Mouse (Mus musculus): Measurements from ENCODE around the gene Dcun1d2. TPM values are rescaled to one million over a fixed set of nuclear protein-coding genes. Genes with fewer than 3 reads are reported as not detected.
A peak's percentile ranks its signal among the peaks of the same experiment; 100 is the strongest.

The Dcun1d2 gene
- polyA plus RNA-seq, 1 experiment, result 13.2 TPM

DNA sequence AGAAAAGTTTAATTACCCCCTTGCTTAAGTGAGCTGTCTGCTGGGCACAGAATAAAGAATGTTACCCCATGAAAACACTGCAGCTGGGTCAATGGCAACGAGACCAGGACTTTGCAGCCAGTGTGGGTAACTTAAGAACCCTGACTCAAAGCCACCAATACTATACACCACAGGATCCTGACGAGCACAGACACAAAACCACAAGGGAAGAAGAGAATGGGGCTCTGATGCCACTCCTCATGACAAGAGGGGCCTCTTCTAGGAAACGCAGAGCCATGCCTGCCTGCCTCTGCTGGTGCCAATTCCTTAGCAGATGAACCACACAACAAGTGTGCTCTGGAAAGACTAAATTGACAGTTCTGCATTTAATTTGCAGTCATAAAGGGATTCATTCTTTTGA lies 24.6 kb downstream of the Dcun1d2 start:
- Histone ChIP-seq H3K27me3 (ENCODE audit: control insufficient read depth, insufficient read depth, low read length) (no peaks in the 10 kb centered on the region), H3K36me3 (ENCODE audit: control insufficient read depth, insufficient read depth, low read length) (peaks cover 3% of the 10 kb centered on the region; the same call in 1 of the 2 replicates), H3K4me1 (ENCODE audit: control insufficient read depth, insufficient read depth, insufficient read length) (no peaks in the 10 kb centered on the region), H3K4me3 (ENCODE audit: extremely low read depth, insufficient read depth, insufficient read length) (no peak overlapping the region), H3K27ac (ENCODE audit: insufficient read depth, low read length) (no peak overlapping the region)
- WGBS, result 21% methylated on average over 3 of the region's 3 CpGs
- TF ChIP-seq CTCF (IDR thresholded peaks at IDR 0.05; ENCODE audit: extremely low read depth, insufficient read depth, insufficient read length, insufficient replicate concordance) (no peak), POLR2A (IDR thresholded peaks at IDR 0.05; ENCODE audit: low read depth, low read length) (no peak)
- no peak for DNase-seq (ENCODE audit: low read depth in 1 of 2, low spot score in 2 of 2)

DNA sequence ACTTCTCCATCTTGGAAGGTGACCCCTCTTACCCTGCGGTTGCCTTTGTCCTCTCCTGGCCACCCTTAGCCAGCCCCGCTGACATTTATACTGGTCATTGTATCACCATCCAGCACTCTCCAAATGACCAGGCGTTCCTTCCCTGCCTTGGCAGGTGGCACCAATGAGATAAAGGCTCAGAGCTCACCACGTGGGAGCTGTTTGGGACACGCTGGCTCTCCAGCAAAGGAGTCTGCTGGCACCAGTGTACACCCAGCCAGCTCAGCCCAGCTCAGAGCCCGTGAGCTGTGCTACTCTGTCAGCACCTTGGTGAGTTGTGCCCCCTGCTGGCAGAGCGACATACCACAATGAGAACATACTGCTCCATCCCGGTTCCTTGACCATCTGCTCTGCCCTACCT lies 33.9 kb downstream of the Dcun1d2 start, which contains the start of gene Adprhl1:
Gene Adprhl1 (minus strand): TSS at position 144 of the 400 bp plus-strand sequence.
- TF ChIP-seq CTCF (IDR thresholded peaks at IDR 0.05; ENCODE audit: extremely low read depth, insufficient read depth, insufficient read length, insufficient replicate concordance), result peak; percentile 49; the same call in 1 of the 2 replicates
- TF ChIP-seq POLR2A (IDR thresholded peaks at IDR 0.05; ENCODE audit: low read depth, low read length), result no peak
- 34% methylated on average over 8 of the region's 8 CpGs for WGBS
- Histone ChIP-seq H3K4me3 (ENCODE audit: extremely low read depth, insufficient read depth, insufficient read length) (no peak within 1 kb of the TSS), H3K27me3 (ENCODE audit: control insufficient read depth, insufficient read depth, low read length) (no peaks in the 10 kb centered on the region), H3K36me3 (ENCODE audit: control insufficient read depth, insufficient read depth, low read length) (peaks cover 7% of the 10 kb centered on the region; the same call in 1 of the 2 replicates), H3K27ac (ENCODE audit: insufficient read depth, low read length) (no peak within 1 kb of the TSS), H3K4me1 (ENCODE audit: control insufficient read depth, insufficient read depth, insufficient read length) (no peaks in the 10 kb centered on the region)
- DNase-seq (ENCODE audit: low read depth in 1 of 2, low spot score in 2 of 2), result peak in 1 of 2 experiments; percentile 26

DNA sequence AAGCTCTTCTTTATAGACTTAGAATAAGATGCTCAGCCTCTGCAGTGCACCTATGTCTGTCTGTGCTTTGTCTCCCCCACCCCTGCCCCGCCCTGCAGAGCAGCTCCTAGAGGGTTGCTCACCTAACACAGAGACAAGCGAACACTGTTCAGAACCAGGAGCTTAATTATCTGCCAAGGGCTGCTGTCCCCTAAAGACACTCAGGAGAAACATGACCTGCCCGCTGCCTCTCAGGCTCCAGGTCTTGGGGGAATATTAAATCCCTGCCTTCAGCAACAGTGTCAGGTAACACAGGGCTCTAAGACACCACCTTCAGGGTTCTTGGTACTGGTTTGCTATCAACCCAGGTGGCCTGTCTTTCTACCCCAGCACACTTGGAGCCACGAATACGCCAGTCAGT lies 34.5 kb downstream of the Dcun1d2 start:
- no peak for DNase-seq (ENCODE audit: low read depth in 1 of 2, low spot score in 2 of 2)
- H3K4me3 ChIP-seq (ENCODE audit: extremely low read depth, insufficient read depth, insufficient read length), result no peak overlapping the region
- H3K27ac ChIP-seq (ENCODE audit: insufficient read depth, low read length), result no peak overlapping the region
- H3K36me3 ChIP-seq (ENCODE audit: control insufficient read depth, insufficient read depth, low read length), result peaks cover 7% of the 10 kb centered on the region; the same call in 1 of the 2 replicates
- no peak for TF ChIP-seq CTCF (IDR thresholded peaks at IDR 0.05; ENCODE audit: extremely low read depth, insufficient read depth, insufficient read length, insufficient replicate concordance)
- no peak for TF ChIP-seq POLR2A (IDR thresholded peaks at IDR 0.05; ENCODE audit: low read depth, low read length)
- H3K4me1 ChIP-seq (ENCODE audit: control insufficient read depth, insufficient read depth, insufficient read length), result no peaks in the 10 kb centered on the region
- WGBS, result 88% methylated on average over 5 of the region's 5 CpGs
- no peaks in the 10 kb centered on the region for H3K27me3 ChIP-seq (ENCODE audit: control insufficient read depth, insufficient read depth, low read length)

DNA sequence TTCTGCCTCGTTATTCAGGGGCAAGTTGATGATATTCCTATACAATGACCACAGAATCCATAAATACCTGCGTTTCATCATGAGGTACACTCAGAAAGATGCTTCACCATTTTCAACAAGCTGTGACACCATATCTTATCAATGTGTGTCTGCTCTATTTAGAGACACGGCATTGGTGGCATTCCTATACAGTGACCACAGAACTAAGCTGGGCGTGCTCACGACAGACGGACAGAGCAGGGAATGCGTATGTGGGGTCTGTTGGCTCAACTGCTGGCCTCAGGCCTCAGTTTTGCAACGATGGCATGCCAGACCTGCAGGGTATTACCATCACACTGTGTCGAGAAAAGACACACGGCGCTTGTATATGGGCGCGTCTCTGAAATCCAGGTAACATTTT lies 35.1 kb downstream of the Dcun1d2 start:
- H3K27me3 ChIP-seq (ENCODE audit: control insufficient read depth, insufficient read depth, low read length), result no peaks in the 10 kb centered on the region
- TF ChIP-seq CTCF (IDR thresholded peaks at IDR 0.05; ENCODE audit: extremely low read depth, insufficient read depth, insufficient read length, insufficient replicate concordance) (no peak), POLR2A (IDR thresholded peaks at IDR 0.05; ENCODE audit: low read depth, low read length) (no peak)
- DNase-seq (ENCODE audit: low read depth in 1 of 2, low spot score in 2 of 2), result no peak
- no peaks in the 10 kb centered on the region for H3K4me1 ChIP-seq (ENCODE audit: control insufficient read depth, insufficient read depth, insufficient read length)
- peaks cover 7% of the 10 kb centered on the region; the same call in 1 of the 2 replicates for H3K36me3 ChIP-seq (ENCODE audit: control insufficient read depth, insufficient read depth, low read length)
- WGBS, result 91% methylated on average over 13 of the region's 13 CpGs
- H3K27ac ChIP-seq (ENCODE audit: insufficient read depth, low read length), result no peak overlapping the region
- H3K4me3 ChIP-seq (ENCODE audit: extremely low read depth, insufficient read depth, insufficient read length), result no peak overlapping the region

DNA sequence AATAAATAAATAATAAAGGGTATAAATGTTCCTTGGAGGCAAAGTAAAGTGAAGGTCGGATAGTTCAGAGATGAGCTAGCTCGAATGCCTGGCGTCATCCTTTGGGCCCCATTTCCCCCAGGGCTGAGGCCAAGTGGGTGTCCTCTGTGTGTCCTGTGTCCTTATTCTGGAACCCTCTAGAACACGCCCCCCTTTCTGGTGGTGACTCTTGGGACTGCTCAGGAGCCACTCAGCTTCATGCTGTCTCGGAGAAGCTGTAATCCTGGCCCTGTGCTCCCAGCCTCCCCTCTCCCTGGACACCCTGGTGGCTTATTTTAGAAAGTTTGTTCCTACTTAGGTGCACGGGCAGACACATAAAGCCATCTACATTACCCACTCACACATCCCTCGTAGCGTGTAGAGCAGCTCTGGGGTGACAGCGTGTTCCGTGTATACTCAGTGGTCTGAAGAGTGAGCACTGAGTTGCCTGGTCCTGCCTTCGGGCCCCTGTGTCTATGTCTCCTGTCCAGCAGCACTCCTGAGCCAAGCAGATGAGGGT lies 43.5 kb downstream of the Dcun1d2 start:
- Histone ChIP-seq H3K4me3 (ENCODE audit: extremely low read depth, insufficient read depth, insufficient read length) (no peak overlapping the region), H3K4me1 (ENCODE audit: control insufficient read depth, insufficient read depth, insufficient read length) (no peaks in the 10 kb centered on the region), H3K27ac (ENCODE audit: insufficient read depth, low read length) (no peak overlapping the region), H3K36me3 (ENCODE audit: control insufficient read depth, insufficient read depth, low read length) (no peaks in the 10 kb centered on the region), H3K27me3 (ENCODE audit: control insufficient read depth, insufficient read depth, low read length) (no peaks in the 10 kb centered on the region)
- no peak for DNase-seq (ENCODE audit: low read depth in 1 of 2, low spot score in 2 of 2)
- WGBS, result 88% methylated on average over 11 of the region's 11 CpGs
- TF ChIP-seq CTCF (IDR thresholded peaks at IDR 0.05; ENCODE audit: extremely low read depth, insufficient read depth, insufficient read length, insufficient replicate concordance), result no peak
- TF ChIP-seq POLR2A (IDR thresholded peaks at IDR 0.05; ENCODE audit: low read depth, low read length), result no peak

DNA sequence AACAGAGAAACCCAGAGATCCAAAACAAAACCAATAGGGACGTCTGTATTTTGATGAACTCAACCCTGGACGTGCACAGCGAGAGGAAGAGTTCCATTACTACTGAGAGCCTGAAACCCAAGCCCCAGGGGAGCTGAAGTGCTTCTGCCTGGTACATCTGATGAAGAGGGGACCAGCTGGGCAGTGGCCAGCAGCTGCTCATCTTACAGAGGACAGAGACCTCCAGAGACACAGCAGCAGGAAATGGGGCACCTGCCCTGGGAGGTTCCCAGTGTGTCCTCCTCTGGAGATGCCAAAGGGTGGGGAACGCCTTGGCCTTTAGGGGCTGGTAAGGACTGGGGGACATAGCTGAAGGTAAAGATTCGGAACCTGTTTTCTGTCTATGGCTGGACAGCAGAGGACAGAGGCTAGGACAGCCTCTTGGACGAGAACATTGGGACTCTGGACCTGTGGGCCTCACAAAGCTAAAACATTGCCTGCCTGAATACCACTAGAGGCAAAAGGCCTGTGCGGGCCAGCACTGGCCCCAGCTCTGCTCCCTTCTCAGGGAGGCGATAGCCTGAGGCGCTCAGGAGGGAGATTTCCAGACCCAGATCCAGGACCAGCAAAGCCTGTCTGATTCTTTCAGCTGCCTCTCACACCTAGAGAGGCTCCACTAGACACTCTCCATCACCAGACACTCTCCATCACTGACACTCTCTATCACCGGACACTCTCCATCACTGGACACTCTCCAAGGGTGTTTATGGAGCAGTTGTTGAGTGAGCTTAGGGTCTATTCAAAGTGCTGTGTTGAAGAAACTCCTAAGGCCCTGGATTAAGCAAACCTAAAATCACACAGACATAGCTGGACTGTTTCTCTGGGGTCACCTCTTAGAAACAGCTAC lies 44.7 kb downstream of the Dcun1d2 start:
- Histone ChIP-seq H3K36me3 (ENCODE audit: control insufficient read depth, insufficient read depth, low read length) (no peaks in the 10 kb centered on the region), H3K27me3 (ENCODE audit: control insufficient read depth, insufficient read depth, low read length) (no peaks in the 10 kb centered on the region), H3K27ac (ENCODE audit: insufficient read depth, low read length) (no peak overlapping the region), H3K4me1 (ENCODE audit: control insufficient read depth, insufficient read depth, insufficient read length) (no peaks in the 10 kb centered on the region), H3K4me3 (ENCODE audit: extremely low read depth, insufficient read depth, insufficient read length) (no peak overlapping the region)
- no peak for DNase-seq (ENCODE audit: low read depth in 1 of 2, low spot score in 2 of 2)
- TF ChIP-seq CTCF (IDR thresholded peaks at IDR 0.05; ENCODE audit: extremely low read depth, insufficient read depth, insufficient read length, insufficient replicate concordance), result no peak
- TF ChIP-seq POLR2A (IDR thresholded peaks at IDR 0.05; ENCODE audit: low read depth, low read length), result no peak
- WGBS, result 82% methylated on average over 10 of the region's 10 CpGs
